Mouse (Mus musculus) CD8-positive naive resting alpha-beta T cell, adult 57 days (primary cell): ENCODE measurements around the gene Pcdh15. TPM values are rescaled to one million over a fixed set of nuclear protein-coding genes. Genes with fewer than 3 reads are reported as not detected.

Experiments
- total RNA-seq: library from RNA; stranded (reverse); gene quantifications from one replicate; pipeline ENCODE4 v1.2.4, GENCODE M21; 2023

Gene Pcdh15
- total RNA-seq, result not detected

GRCm38 (mm10) chr10:73098966-73099845, at the start of gene Pcdh15:
Gene Pcdh15, plus strand, starts transcription at chr10:73099342.

